Mouse (Mus musculus) kidney, adult 18-20 months (tissue): ENCODE data around the gene Tnn.

Experiments
- DNase-seq: peaks from one replicate; pipeline ENCODE4 v3.0.0; 2021

Tnn gene

GRCm38 (mm10) chr1:160080800-160081436 lies 72.5 kb downstream of the Tnn start:
- DNase-seq = peak; percentile 81

- peak; percentile 57 for DNase-seq
Measured at GRCm38 (mm10) chr1:160078882-160079661, 74.3 kb downstream of the Tnn start.

GRCm38 (mm10) chr1:160064547-160065144 lies 88.7 kb downstream of the Tnn start:
- DNase-seq = no peak

GRCm38 (mm10) chr1:160061725-160062366 lies 91.5 kb downstream of the Tnn start:
- peak; percentile 50 for DNase-seq

GRCm38 (mm10) chr1:160061321-160061720 lies 92.1 kb downstream of the Tnn start:
- no peak for DNase-seq

- no peak for DNase-seq
Measured at GRCm38 (mm10) chr1:160060542-160060941, 92.8 kb downstream of the Tnn start.

- no peak for DNase-seq
Measured at GRCm38 (mm10) chr1:160059908-160060307, 93.5 kb downstream of the Tnn start.

- DNase-seq = peak; percentile 23
Measured at GRCm38 (mm10) chr1:160057657-160058056, 95.7 kb downstream of the Tnn start.

GRCm38 (mm10) chr1:160054366-160055078 lies 98.9 kb downstream of the Tnn start:
- DNase-seq = no peak

GRCm38 (mm10) chr1:160053510-160054305 lies 99.7 kb downstream of the Tnn start:
- DNase-seq = no peak

GRCm38 (mm10) chr1:160052556-160053315 lies 100.6 kb downstream of the Tnn start:
- DNase-seq = no peak

- DNase-seq = no peak
Measured at GRCm38 (mm10) chr1:160050898-160051297, 102.5 kb downstream of the Tnn start.

GRCm38 (mm10) chr1:160049131-160049880 lies 104.1 kb downstream of the Tnn start:
- DNase-seq = no peak

- DNase-seq = no peak
Measured at GRCm38 (mm10) chr1:160047481-160047931, 105.9 kb downstream of the Tnn start.

- DNase-seq = no peak
Measured at GRCm38 (mm10) chr1:160046786-160047185, 106.6 kb downstream of the Tnn start.

GRCm38 (mm10) chr1:160045971-160046370 lies 107.4 kb downstream of the Tnn start:
- DNase-seq = no peak

- DNase-seq = peak; percentile 25
Measured at GRCm38 (mm10) chr1:160045056-160045715, 108.2 kb downstream of the Tnn start.

- DNase-seq = peak; percentile 85
Measured at GRCm38 (mm10) chr1:160044237-160045021, 109.0 kb downstream of the Tnn start, which contains the start of gene 4930523C07Rik. Gene 4930523C07Rik, plus strand, starts transcription at chr1:160044382.
